Mouse (Mus musculus): ENCODE data around the gene Mettl5. TPM values are rescaled to one million over a fixed set of nuclear protein-coding genes. Genes with fewer than 3 reads are reported as not detected.

Mettl5 gene
- polyA plus RNA-seq, 1 experiment: 19.4 TPM

- Histone ChIP-seq H3K4me1 (ENCODE audit: control insufficient read depth, insufficient read depth, low read length) (no peaks in the 10 kb centered on the region), H3K4me3 (ENCODE audit: insufficient read depth, low read length) (no peak overlapping the region), H3K27ac (ENCODE audit: insufficient read depth, low read depth, low read length) (no peak overlapping the region)
- no peak for TF ChIP-seq CTCF (IDR thresholded peaks at IDR 0.05; ENCODE audit: low read depth, low read length)
- TF ChIP-seq POLR2A (IDR thresholded peaks at IDR 0.05; ENCODE audit: borderline replicate concordance, low read depth, low read length): no peak
These were observed 55.7 kb downstream of the Mettl5 start for GRCm38 (mm10) chr2:69829680-69830079.

DNA sequence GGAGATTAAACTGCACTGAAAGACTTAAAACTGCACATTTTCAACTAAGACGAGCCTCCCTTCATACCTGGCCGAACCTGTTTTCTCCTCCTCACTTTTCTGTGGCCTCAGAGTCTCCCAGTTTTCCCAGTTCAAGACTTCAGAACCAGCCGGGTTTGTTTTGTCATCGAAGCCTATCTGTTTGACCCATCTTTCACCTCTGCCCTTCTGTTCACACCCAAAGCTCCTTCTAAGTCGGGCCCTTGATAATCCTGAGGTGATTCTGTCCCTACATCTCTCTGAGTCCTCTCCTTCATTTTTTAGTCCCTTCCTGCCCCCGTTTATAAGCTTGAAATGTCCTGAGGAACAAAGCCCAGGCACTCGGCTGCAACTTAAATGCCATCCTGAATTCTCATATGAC lies 57.4 kb downstream of the Mettl5 start:
- H3K27ac ChIP-seq (ENCODE audit: insufficient read depth, low read depth, low read length): no peak overlapping the region
- H3K4me3 ChIP-seq (ENCODE audit: insufficient read depth, low read length): no peak overlapping the region
- TF ChIP-seq CTCF (IDR thresholded peaks at IDR 0.05; ENCODE audit: low read depth, low read length) (no peak), POLR2A (IDR thresholded peaks at IDR 0.05; ENCODE audit: borderline replicate concordance, low read depth, low read length) (no peak)
- no peaks in the 10 kb centered on the region for H3K4me1 ChIP-seq (ENCODE audit: control insufficient read depth, insufficient read depth, low read length)

DNA sequence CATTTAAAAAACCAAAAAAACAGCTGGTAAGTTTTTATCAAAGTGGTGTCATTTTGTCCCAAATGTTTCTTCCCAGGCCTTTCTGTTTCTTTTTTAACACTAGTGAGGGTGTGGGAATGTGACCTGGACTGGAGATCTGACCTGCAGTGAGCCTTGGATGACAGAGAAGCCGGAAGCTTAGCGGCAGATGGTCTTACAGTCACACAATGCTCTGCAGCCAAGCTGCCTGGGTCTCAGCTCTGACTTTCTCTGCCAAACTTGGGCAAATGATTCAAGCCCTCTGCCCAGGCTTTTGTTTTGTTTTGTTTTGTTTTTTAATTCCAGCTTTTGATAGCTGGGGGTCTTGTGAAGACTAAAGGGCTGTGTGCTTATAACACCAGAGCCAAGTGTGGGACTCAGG lies 59.0 kb downstream of the Mettl5 start:
- H3K4me1 ChIP-seq (ENCODE audit: control insufficient read depth, insufficient read depth, low read length): peaks cover 4% of the 10 kb centered on the region; the same call in 1 of the 2 replicates
- no peak overlapping the region for H3K27ac ChIP-seq (ENCODE audit: insufficient read depth, low read depth, low read length)
- no peak overlapping the region for H3K4me3 ChIP-seq (ENCODE audit: insufficient read depth, low read length)
- TF ChIP-seq POLR2A (IDR thresholded peaks at IDR 0.05; ENCODE audit: borderline replicate concordance, low read depth, low read length) (no peak), CTCF (IDR thresholded peaks at IDR 0.05; ENCODE audit: low read depth, low read length) (no peak)

DNA sequence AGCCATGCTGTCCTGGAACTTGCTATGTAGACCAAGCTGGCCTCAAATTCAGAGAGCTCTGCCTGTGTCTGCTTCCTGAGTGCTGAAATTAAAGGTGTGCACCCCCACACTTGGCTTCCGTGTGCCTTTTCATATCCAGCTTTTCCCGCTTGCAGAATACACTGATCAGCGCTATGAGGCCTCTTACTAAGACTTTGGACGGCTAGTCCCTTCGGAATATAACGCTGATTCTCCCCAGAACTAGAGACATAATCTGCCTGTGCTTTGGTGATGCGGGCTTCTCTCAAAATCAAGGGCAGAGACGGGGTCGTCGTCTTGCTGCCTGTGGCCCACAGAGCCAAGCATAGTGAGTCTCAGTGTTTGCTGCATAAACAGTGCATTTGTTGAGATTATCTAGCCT lies 59.5 kb downstream of the Mettl5 start:
- H3K27ac ChIP-seq (ENCODE audit: insufficient read depth, low read depth, low read length): no peak overlapping the region
- no peak for TF ChIP-seq POLR2A (IDR thresholded peaks at IDR 0.05; ENCODE audit: borderline replicate concordance, low read depth, low read length)
- TF ChIP-seq CTCF (IDR thresholded peaks at IDR 0.05; ENCODE audit: low read depth, low read length): no peak
- H3K4me1 ChIP-seq (ENCODE audit: control insufficient read depth, insufficient read depth, low read length): peaks cover 4% of the 10 kb centered on the region; the same call in 1 of the 2 replicates
- no peak overlapping the region for H3K4me3 ChIP-seq (ENCODE audit: insufficient read depth, low read length)

GRCm38 (mm10) chr2:69823129-69823677 lies 62.2 kb downstream of the Mettl5 start:
- Histone ChIP-seq H3K27ac (ENCODE audit: insufficient read depth, low read depth, low read length) (no peak overlapping the region), H3K4me3 (ENCODE audit: insufficient read depth, low read length) (peak overlapping the region; percentile 76), H3K4me1 (ENCODE audit: control insufficient read depth, insufficient read depth, low read length) (peaks cover 4% of the 10 kb centered on the region; the same call in 1 of the 2 replicates)
- no peak for TF ChIP-seq POLR2A (IDR thresholded peaks at IDR 0.05; ENCODE audit: borderline replicate concordance, low read depth, low read length)

DNA sequence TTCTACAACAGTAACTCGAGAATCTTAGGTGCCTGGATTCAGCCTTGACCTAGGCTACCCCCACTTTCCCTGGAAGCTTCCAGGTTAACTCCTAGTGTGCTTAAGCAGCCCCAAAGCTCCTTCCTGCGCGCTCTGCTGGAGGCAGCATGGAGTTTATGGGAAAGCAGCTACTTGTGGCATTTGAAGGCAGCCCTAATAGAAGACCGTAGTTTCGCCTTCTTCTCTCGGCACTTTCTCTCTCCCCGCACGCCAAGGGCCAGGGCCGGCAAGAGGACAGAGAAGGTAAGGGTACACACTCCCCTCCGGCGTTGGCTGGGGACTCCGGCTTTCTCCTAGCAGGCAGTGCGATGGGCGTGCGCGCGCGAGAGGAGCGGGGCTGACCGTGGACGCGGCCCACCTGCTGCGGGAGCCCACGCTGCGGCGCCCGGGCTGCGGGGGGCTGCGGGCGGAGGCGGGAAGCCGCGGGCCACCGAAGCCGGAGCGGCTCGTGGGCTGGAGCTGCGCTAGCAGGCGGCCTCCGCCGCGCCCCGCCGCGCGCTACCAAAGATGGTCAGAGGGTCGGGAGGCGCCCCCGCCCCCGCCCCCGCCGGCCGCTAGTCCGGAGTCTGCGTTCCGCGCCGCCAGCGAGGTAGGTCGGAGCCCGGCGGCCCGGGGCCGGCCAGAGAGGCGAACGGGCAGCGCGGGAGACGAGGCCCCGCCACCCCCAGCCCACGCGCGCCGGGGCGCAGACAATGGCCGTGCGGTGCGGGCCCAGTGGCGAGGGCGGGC lies 62.9 kb downstream of the Mettl5 start:
- Histone ChIP-seq H3K27ac (ENCODE audit: insufficient read depth, low read depth, low read length) (no peak overlapping the region), H3K4me3 (ENCODE audit: insufficient read depth, low read length) (peak overlapping the region; percentile 76), H3K4me1 (ENCODE audit: control insufficient read depth, insufficient read depth, low read length) (peaks cover 4% of the 10 kb centered on the region; the same call in 1 of the 2 replicates)
- TF ChIP-seq POLR2A (IDR thresholded peaks at IDR 0.05; ENCODE audit: borderline replicate concordance, low read depth, low read length) (no peak), CTCF (IDR thresholded peaks at IDR 0.05; ENCODE audit: low read depth, low read length) (no peak)

DNA sequence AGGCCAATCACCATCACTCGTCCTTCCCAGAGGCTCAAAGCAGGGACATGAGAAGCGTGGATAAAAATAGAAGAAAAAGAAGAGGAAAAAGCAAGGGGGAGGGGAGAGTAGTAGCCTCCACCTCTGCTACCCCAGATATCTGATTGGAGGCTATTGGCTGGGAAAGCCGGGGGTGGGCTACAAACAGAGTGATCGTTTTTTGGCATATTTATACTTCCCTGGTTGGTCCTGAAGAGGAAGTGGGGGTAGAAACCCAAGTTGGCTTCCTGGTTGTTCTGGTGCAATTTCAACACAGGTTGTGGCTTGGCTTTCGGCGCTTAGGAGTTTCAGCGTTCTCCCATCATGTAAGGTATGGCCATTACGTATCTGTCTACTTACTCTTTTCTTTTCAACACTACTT lies 63.7 kb downstream of the Mettl5 start, which contains the start of gene Klhl23:
Gene Klhl23 (plus strand): TSS at position 234 of the 400 bp plus-strand sequence.
- H3K27ac ChIP-seq (ENCODE audit: insufficient read depth, low read depth, low read length): no peak within 1 kb of the TSS
- peak within 1 kb of the TSS; percentile 76 for H3K4me3 ChIP-seq (ENCODE audit: insufficient read depth, low read length)
- H3K4me1 ChIP-seq (ENCODE audit: control insufficient read depth, insufficient read depth, low read length): peaks cover 4% of the 10 kb centered on the region; the same call in 1 of the 2 replicates
- TF ChIP-seq POLR2A (IDR thresholded peaks at IDR 0.05; ENCODE audit: borderline replicate concordance, low read depth, low read length) (no peak), CTCF (IDR thresholded peaks at IDR 0.05; ENCODE audit: low read depth, low read length) (no peak)

Other genes starting within 250 kb of the Mettl5 start
- gene Bbs5, start 238.4 kb downstream of the Mettl5 start, polyA plus RNA-seq (2012; ENCODE audit: insufficient read depth, insufficient read length, missing spikeins): 5.7 and 6.5 TPM in 2 replicates
- not detected in 2 replicates for gene Klhl41, start 215.5 kb downstream of the Mettl5 start, polyA plus RNA-seq (2012; ENCODE audit: insufficient read depth, insufficient read length, missing spikeins)
- 6.0 and 6.8 TPM in 2 replicates for gene Fastkd1, start 172.1 kb downstream of the Mettl5 start, polyA plus RNA-seq (2012; ENCODE audit: insufficient read depth, insufficient read length, missing spikeins)
- 134 and 138 TPM in 2 replicates for gene Ppig, start 163.1 kb downstream of the Mettl5 start, polyA plus RNA-seq (2012; ENCODE audit: insufficient read depth, insufficient read length, missing spikeins)
- 3.7 and 4.5 TPM in 2 replicates for gene Ccdc173, start 96.0 kb downstream of the Mettl5 start, polyA plus RNA-seq (2012; ENCODE audit: insufficient read depth, insufficient read length, missing spikeins)
- gene Phospho2, start 96.0 kb downstream of the Mettl5 start, polyA plus RNA-seq (2012; ENCODE audit: insufficient read depth, insufficient read length, missing spikeins): 16.7 and 17.1 TPM in 2 replicates
- 0.23 and 0.39 TPM in 2 replicates for gene Klhl23, start 63.7 kb downstream of the Mettl5 start, polyA plus RNA-seq (2012; ENCODE audit: insufficient read depth, insufficient read length, missing spikeins)
- 211 and 236 TPM in 2 replicates for gene Ssb, start 24.1 kb downstream of the Mettl5 start, polyA plus RNA-seq (2012; ENCODE audit: insufficient read depth, insufficient read length, missing spikeins)
- gene Ubr3, start 11.6 kb upstream of the Mettl5 start, polyA plus RNA-seq (2012; ENCODE audit: insufficient read depth, insufficient read length, missing spikeins): 38.7 and 40.5 TPM in 2 replicates
- gene Myo3b, start 153.5 kb upstream of the Mettl5 start, polyA plus RNA-seq (2012; ENCODE audit: insufficient read depth, insufficient read length, missing spikeins): not detected in 2 replicates